Mouse (Mus musculus) cerebellum, adult 11-12 months (tissue): ENCODE results near the gene Skint2.

ENCODE experiments used
- DNase-seq: peaks from one replicate; pipeline ENCODE4 v3.0.0; 2022

Skint2 gene

GRCm38 (mm10) chr4:112556894-112557293, at the start of gene Skint2:
Gene Skint2, plus strand, starts transcription at chr4:112557194.
- DNase-seq, result no peak
